Mouse (Mus musculus) forebrain, embryonic 16.5 days (tissue): ENCODE results near the gene Slc25a20. TPM values are rescaled to one million over a fixed set of nuclear protein-coding genes. Genes with fewer than 3 reads are reported as not detected.
A peak's percentile ranks its signal among the peaks of the same experiment; 100 is the strongest.
"Not testable (repeated sequence)": the region's sequence is repeated elsewhere in the genome, so short reads cannot be mapped to it uniquely, and the experiment has no call there.

Experiments
- ATAC-seq: fragments of 200-750 bp; cut with Nextera tagmentation; 2 replicates; pipeline ENCODE4 v1.8.0; 2017; ENCODE audit warnings: mild to moderate bottlenecking, moderate library complexity
- H3K27ac ChIP-seq: fragments of 300-500 bp; sonication (generic); 2 replicates; pipeline ENCODE4 v1.5.1; 2014; ENCODE audit warnings: low read length, control low read depth
- H3K27me3 ChIP-seq: fragments of 300-500 bp; sonication (generic); replicated peaks from 2 replicates; pipeline ENCODE4 v1.6.1; 2014; ENCODE audit warnings: low read length; ENCODE audit not compliant: control insufficient read depth, insufficient read depth
- H3K36me3 ChIP-seq: fragments of 300-500 bp; sonication (generic); 2 replicates; pipeline ENCODE4 v1.6.1; 2014; ENCODE audit not compliant: control insufficient read depth, insufficient read depth
- H3K4me1 ChIP-seq: fragments of 300-500 bp; sonication (generic); replicated peaks from 2 replicates; pipeline ENCODE4 v1.6.1; 2014; ENCODE audit warnings: low read length; ENCODE audit not compliant: control insufficient read depth, insufficient read depth
- H3K4me2 ChIP-seq: fragments of 300-500 bp; sonication (generic); 2 replicates; pipeline ENCODE4 v1.6.1; 2014; ENCODE audit warnings: mild to moderate bottlenecking, low read length, control low read depth
- H3K4me3 ChIP-seq: fragments of 300-500 bp; sonication (generic); replicated peaks from 2 replicates; pipeline ENCODE4 v1.5.1; 2014; ENCODE audit warnings: mild to moderate bottlenecking, low read length, control low read depth
- H3K9ac ChIP-seq: fragments of 300-500 bp; sonication (generic); replicated peaks from 2 replicates; pipeline ENCODE4 v1.6.1; 2014; ENCODE audit warnings: low read depth, low read length, control low read depth
- H3K9me3 ChIP-seq: fragments of 300-500 bp; sonication (generic); 2 replicates; pipeline ENCODE4 v1.6.1; 2016; ENCODE audit warnings: low read length; ENCODE audit not compliant: control insufficient read depth
- WGBS: fragments of 180-500 bp; shearing (Covaris S2); extraction: QIAGEN DNeasy Blood & Tissue Kit; methylation state at CpG from one replicate; pipeline ENCODE4 v1.1.7; 2014; 5-methylcytosine and 5-hydroxymethylcytosine counted together
- polyA plus RNA-seq: library from polyadenylated mRNA; unstranded; fragments of >200 nt; fragmentation: Nextera tagmentation; extraction: Ambion mirVana; gene quantifications from 2 replicates; pipeline ENCODE4 v1.2.1, GENCODE M21; 2015

The Slc25a20 gene
- polyA plus RNA-seq, 1 experiment from 2014 or later, result 47.8 TPM

GRCm38 (mm10) chr9:108639825-108640224, 22.1 kb upstream of the Slc25a20 start:
- WGBS, result 93% methylated on average over 2 of the region's 2 CpGs
- Histone ChIP-seq H3K27ac (no peak overlapping the region), H3K9ac (no peak overlapping the region), H3K9me3 (no peaks in the 10 kb centered on the region), H3K4me1 (no peaks in the 10 kb centered on the region), H3K36me3 (no peaks in the 10 kb centered on the region; the same call in 1 of the 2 replicates), H3K4me2 (no peak overlapping the region), H3K4me3 (no peak overlapping the region), H3K27me3 (no peaks in the 10 kb centered on the region)
- ATAC-seq, result no peak

DNA sequence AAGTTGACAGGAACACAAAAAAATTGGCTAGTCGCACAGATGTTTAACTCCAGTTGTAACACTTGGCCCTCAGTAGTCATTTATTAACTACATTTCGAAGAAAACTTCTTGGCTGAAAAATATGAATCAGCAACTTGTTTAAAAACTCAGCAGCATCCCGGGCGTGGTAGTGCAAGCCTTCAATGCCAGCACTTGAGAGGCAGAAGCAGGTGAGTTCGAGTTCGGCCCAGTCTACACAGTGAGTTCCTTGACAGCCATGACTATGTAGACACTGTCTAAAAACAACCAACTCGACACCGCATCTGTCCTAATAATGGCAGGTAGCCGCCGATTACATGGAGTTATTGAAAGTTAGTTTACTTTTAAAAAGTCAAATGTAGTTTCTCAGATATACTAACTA, 13.7 kb upstream of the Slc25a20 start:
- Histone ChIP-seq H3K27me3 (no peaks in the 10 kb centered on the region), H3K9ac (peak overlapping the region; percentile 84), H3K4me3 (peak overlapping the region; percentile 99), H3K27ac (no peak overlapping the region), H3K9me3 (no peaks in the 10 kb centered on the region), H3K4me2 (peak overlapping the region; percentile 96), H3K4me1 (peaks cover 17% of the 10 kb centered on the region), H3K36me3 (no peaks in the 10 kb centered on the region)
- 47% methylated on average over 10 of the region's 10 CpGs for WGBS
- no peak for ATAC-seq

DNA sequence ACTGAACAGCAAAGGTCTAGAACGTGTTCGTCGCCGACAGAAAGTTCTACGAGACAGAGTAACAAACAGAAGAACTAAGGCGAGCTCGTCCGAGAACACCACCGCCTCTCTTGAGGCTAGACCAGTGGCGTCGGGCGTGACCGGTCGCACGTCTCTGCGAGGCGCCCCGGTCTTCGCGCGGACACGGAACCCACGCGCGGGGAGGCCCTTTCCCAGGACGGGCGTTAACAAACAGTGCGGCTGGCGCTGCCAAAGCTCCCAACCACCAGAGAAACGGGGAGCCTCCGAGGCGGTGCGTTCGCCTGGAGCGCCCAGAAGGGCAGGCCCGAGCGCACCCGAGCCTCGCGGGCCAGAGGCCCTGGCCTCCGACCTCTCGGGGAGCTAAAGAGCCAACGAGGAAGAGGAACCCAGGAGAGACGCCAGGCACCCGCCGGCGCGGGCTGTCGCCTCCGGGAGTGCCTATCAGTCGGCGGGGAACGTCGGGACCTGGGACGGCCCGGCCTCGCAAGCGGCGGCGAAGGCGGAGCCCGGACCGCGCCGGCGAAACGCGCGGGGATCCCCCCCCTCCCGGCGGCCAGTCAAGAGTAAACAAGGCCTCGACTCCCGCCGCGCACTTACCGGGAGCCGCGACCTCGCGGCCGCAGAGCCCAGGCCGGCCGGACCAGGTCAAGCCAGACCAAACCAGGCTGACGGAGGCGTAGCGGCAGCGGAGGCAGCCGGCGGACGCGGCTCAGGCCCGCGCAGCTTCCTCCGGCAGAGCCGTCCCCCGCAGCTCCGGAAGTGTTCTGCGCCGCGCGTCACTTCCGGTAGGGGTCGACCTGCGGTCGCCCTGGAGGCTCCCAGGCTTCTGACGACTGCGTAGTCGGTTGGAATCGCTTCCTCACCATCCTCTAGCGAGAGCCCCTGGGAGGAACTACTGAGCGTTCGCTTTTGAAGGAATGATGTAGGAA, 13.0 kb upstream of the Slc25a20 start, which contains the start of gene Arih2:
Arih2 (minus strand) TSS at position 776 of the 950 bp plus-strand sequence.
- H3K36me3 ChIP-seq, result no peaks in the 10 kb centered on the region
- H3K9ac ChIP-seq, result peak within 1 kb of the TSS; percentile 84
- WGBS, result under 1% methylated on average over 111 of the region's 112 CpGs
- no peaks in the 10 kb centered on the region for H3K9me3 ChIP-seq
- peak within 1 kb of the TSS; percentile 99 for H3K4me3 ChIP-seq
- H3K27me3 ChIP-seq, result no peaks in the 10 kb centered on the region
- peak; percentile 100 for ATAC-seq
- peaks cover 17% of the 10 kb centered on the region for H3K4me1 ChIP-seq
- H3K27ac ChIP-seq, result peak within 1 kb of the TSS; percentile 89
- peak within 1 kb of the TSS; percentile 96 for H3K4me2 ChIP-seq

DNA sequence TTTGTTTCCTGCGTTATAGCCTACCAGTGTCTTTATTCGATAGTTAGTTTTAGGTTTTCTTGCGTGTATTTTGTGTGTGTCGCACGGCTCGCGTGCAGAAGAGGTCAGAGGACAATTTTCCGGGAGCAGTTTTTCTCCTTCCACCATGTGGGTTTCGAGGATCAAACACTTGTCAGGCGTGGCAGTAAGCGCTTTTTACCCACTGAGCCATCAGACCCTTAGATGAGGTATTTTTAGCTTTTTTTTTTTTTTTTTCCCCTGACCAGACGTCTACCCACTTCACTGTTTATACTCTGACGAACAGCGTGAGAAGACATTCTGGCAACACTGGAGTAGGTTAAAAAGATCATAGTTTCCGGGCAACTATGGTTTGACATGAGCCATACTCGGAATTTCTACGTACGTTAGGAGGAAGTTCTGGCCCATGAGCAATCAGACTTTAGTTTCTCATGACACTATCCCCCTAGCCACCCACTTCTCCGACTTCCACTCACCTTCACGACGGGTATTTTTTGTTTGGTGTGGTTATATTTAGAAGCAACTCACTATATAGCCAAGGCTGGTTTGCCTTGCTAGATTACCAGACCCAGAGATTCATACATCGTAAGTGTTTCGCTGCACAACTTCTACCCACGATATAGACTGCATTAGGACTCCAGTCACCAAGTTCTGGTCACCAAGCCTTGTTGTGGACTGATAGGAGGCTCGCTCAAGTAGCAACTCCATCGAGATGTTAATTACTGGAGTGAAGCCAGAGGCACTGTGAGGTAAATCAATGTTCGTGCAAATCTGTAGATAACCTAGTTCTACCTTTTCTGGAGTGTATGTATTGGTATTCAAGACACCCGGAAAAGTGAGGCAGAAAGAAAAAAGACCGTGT, 12.1 kb upstream of the Slc25a20 start:
- Histone ChIP-seq H3K4me1 (peaks cover 17% of the 10 kb centered on the region), H3K27me3 (no peaks in the 10 kb centered on the region), H3K9ac (peak overlapping the region; percentile 84), H3K36me3 (no peaks in the 10 kb centered on the region), H3K27ac (peak overlapping the region; percentile 89), H3K4me2 (peak overlapping the region; percentile 82), H3K4me3 (peak overlapping the region; percentile 99), H3K9me3 (no peaks in the 10 kb centered on the region)
- 30% methylated on average over 29 of the region's 29 CpGs for WGBS
- no peak; the same call in 1 of the 2 replicates for ATAC-seq

DNA sequence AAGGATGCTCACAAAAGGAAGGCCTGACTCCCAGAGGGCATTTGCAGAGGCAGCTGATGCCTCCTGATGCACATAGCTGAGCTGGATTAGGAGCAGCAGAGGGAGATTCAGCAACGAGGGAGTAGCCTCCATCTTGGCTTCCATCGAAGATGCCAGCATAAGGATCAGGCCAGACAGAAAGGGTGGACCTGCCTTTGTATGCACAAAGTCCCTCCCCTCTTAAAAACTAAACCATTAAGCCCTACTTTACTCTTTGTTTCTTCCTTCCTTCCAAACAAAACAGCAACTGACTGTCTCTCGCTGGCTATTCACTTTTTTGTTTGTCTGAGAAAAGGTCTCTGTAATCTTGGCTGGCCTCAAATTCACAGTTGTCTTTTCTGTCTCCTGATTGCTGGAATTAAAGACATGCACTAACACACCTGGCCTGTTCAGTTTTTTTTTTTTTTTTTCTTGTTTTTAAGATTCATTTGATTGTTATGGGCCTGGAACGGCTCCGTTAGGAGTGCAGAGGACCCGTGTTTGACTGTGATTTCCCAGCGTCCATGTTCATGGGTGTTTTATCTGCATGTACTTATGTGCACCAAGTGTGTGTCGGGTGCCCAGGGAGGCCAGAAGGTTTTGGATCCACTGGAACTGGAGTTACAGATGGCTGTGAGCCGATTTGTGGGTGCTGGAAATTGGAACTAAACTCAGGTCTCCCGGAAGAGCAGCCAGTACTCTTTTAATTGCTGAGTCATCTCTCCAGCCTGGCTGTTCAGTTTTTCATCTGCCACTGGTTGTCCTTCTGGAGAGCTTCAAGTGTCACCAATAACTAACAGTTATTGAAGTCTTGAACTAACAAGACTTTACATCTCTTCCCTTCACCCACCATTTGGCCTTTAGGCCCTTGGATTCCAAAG, 7.1 kb upstream of the Slc25a20 start:
- no peak overlapping the region for H3K9ac ChIP-seq
- WGBS, result 73% methylated on average over 10 of the region's 10 CpGs
- no peaks in the 10 kb centered on the region for H3K9me3 ChIP-seq
- H3K4me3 ChIP-seq, result no peak overlapping the region
- H3K27me3 ChIP-seq, result no peaks in the 10 kb centered on the region
- H3K36me3 ChIP-seq, result no peaks in the 10 kb centered on the region
- peaks cover 4% of the 10 kb centered on the region for H3K4me1 ChIP-seq
- no peak for ATAC-seq
- H3K4me2 ChIP-seq, result no peak overlapping the region
- H3K27ac ChIP-seq, result no peak overlapping the region

GRCm38 (mm10) chr9:108655865-108656264, 6.0 kb upstream of the Slc25a20 start:
- H3K9me3 ChIP-seq, ATAC-seq, H3K9ac ChIP-seq, H3K27me3 ChIP-seq, H3K4me3 ChIP-seq, H3K4me2 ChIP-seq, H3K36me3 ChIP-seq, H3K4me1 ChIP-seq, H3K27ac ChIP-seq: not testable (repeated sequence)
- 82% methylated on average over 7 of the region's 7 CpGs for whole genome bisulfite sequencing

GRCm38 (mm10) chr9:108662660-108663059, 772 bp downstream of the Slc25a20 start:
- WGBS, result 41% methylated on average over 6 of the region's 6 CpGs
- no peaks in the 10 kb centered on the region for H3K27me3 ChIP-seq
- peaks cover 8% of the 10 kb centered on the region; the same call in 1 of the 2 replicates for H3K4me1 ChIP-seq
- H3K9me3 ChIP-seq, result no peaks in the 10 kb centered on the region
- H3K4me3 ChIP-seq, result peak overlapping the region; percentile 71
- peak overlapping the region; percentile 67 for H3K4me2 ChIP-seq
- no peaks in the 10 kb centered on the region for H3K36me3 ChIP-seq
- H3K9ac ChIP-seq, result peak overlapping the region; percentile 63
- ATAC-seq, result no peak
- H3K27ac ChIP-seq, result no peak overlapping the region

- H3K4me3 ChIP-seq, result no peak overlapping the region
- H3K9ac ChIP-seq, result no peak overlapping the region
- no peaks in the 10 kb centered on the region for H3K4me1 ChIP-seq
- ATAC-seq, result no peak
- H3K27me3 ChIP-seq, result no peaks in the 10 kb centered on the region
- no peaks in the 10 kb centered on the region for H3K9me3 ChIP-seq
- H3K27ac ChIP-seq, result no peak overlapping the region
- 58% methylated on average over 8 of the region's 8 CpGs for WGBS
- H3K36me3 ChIP-seq, result peaks cover 8% of the 10 kb centered on the region
- no peak overlapping the region for H3K4me2 ChIP-seq
Measured at GRCm38 (mm10) chr9:108669875-108670274, 8.0 kb downstream of the Slc25a20 start.
